Mouse (Mus musculus) cerebellum, postnatal 14 days (tissue): ENCODE results near the gene Eml2.

Experiments used
- DNase-seq, 2 experiments: peaks; one replicate each; pipeline ENCODE4 v3.0.0; 2021; ENCODE audit warnings: mixed read lengths in 2 of 2

Gene Eml2

GRCm38 (mm10) chr7:19163752-19164151 lies 12.5 kb upstream of the Eml2 start:
- no peak for DNase-seq

- DNase-seq: no peak
Measured at GRCm38 (mm10) chr7:19164189-19164588, 12.0 kb upstream of the Eml2 start.

GRCm38 (mm10) chr7:19164978-19165377 lies 11.2 kb upstream of the Eml2 start:
- no peak for DNase-seq

GRCm38 (mm10) chr7:19165656-19166423 lies 10.4 kb upstream of the Eml2 start, which contains the start of gene Gipr:
Gene Gipr (minus strand): TSS chr7:19166127.
- DNase-seq: no peak

- DNase-seq: no peak
Measured at GRCm38 (mm10) chr7:19166990-19167389, 9.2 kb upstream of the Eml2 start.

GRCm38 (mm10) chr7:19169506-19169905 lies 6.7 kb upstream of the Eml2 start:
- DNase-seq: no peak

- DNase-seq: no peak
Measured at GRCm38 (mm10) chr7:19170142-19170541, 6.1 kb upstream of the Eml2 start.

- DNase-seq: no peak
Measured at GRCm38 (mm10) chr7:19171831-19172230, 4.4 kb upstream of the Eml2 start.

GRCm38 (mm10) chr7:19172874-19173273 lies 3.3 kb upstream of the Eml2 start:
- peak; percentile 84 to 92 for DNase-seq

- no peak for DNase-seq
Measured at GRCm38 (mm10) chr7:19176516-19176947, 311 bp downstream of the Eml2 start.

GRCm38 (mm10) chr7:19177216-19177615 lies 995 bp downstream of the Eml2 start:
- DNase-seq: peak in 1 of 2 experiments; percentile 30

- peak in 1 of 2 experiments; percentile 51 for DNase-seq
Measured at GRCm38 (mm10) chr7:19178035-19178434, 1.8 kb downstream of the Eml2 start.

- DNase-seq: peak; percentile 87 to 93
Measured at GRCm38 (mm10) chr7:19178443-19179092, 2.3 kb downstream of the Eml2 start.

- peak; percentile 56 to 70 for DNase-seq
Measured at GRCm38 (mm10) chr7:19179173-19179572, 3.0 kb downstream of the Eml2 start.

GRCm38 (mm10) chr7:19179936-19180335 lies 3.7 kb downstream of the Eml2 start:
- DNase-seq: no peak

- DNase-seq: no peak
Measured at GRCm38 (mm10) chr7:19180862-19181429, 4.7 kb downstream of the Eml2 start.

- no peak for DNase-seq
Measured at GRCm38 (mm10) chr7:19184250-19184649, 8.0 kb downstream of the Eml2 start.

GRCm38 (mm10) chr7:19184758-19185157 lies 8.5 kb downstream of the Eml2 start:
- no peak for DNase-seq

GRCm38 (mm10) chr7:19194676-19195075 lies 18.5 kb downstream of the Eml2 start:
- DNase-seq: no peak

GRCm38 (mm10) chr7:19196676-19197075 lies 20.5 kb downstream of the Eml2 start:
- DNase-seq: peak; percentile 42 to 67

- peak in 1 of 2 experiments; percentile 65 for DNase-seq
Measured at GRCm38 (mm10) chr7:19197985-19198384, 21.8 kb downstream of the Eml2 start.

- DNase-seq: no peak
Measured at GRCm38 (mm10) chr7:19201660-19202059, 25.4 kb downstream of the Eml2 start.

- DNase-seq: no peak
Measured at GRCm38 (mm10) chr7:19202065-19202850, 26.0 kb downstream of the Eml2 start.
